Mouse (Mus musculus): ENCODE data around the gene Nol7. TPM values are rescaled to one million over a fixed set of nuclear protein-coding genes. Genes with fewer than 3 reads are reported as not detected.

Nol7 gene
- polyA plus RNA-seq (2012; rRNA removed; ENCODE audit: low replicate concordance): 29.8 and 50.7 TPM in 2 replicates

GRCm38 (mm10) chr13:43398297-43399080 lies at the start of gene Nol7:
Gene Nol7, plus strand, starts transcription at chr13:43398390.

GRCm38 (mm10) chr13:43364985-43365824 lies 33.0 kb upstream of the Nol7 start, which contains the start of gene Sirt5:
Gene Sirt5, plus strand, starts transcription at chr13:43365496.

Other genes with a start within 250 kb of the Nol7 start
- 20.2 and 23.7 TPM in 2 replicates for gene Tbc1d7, start 226.9 kb upstream of the Nol7 start, polyA plus RNA-seq (2012; rRNA removed; ENCODE audit: low replicate concordance)
- 5.1 and 10.3 TPM in 2 replicates for gene Gfod1, start 94.2 kb upstream of the Nol7 start, polyA plus RNA-seq (2012; rRNA removed; ENCODE audit: low replicate concordance)
- gene Sirt5, start 32.9 kb upstream of the Nol7 start, polyA plus RNA-seq (2012; rRNA removed; ENCODE audit: low replicate concordance): 13.5 and 20.5 TPM in 2 replicates
- 21.7 and 27.7 TPM in 2 replicates for gene Ranbp9, start 82.9 kb downstream of the Nol7 start, polyA plus RNA-seq (2012; rRNA removed; ENCODE audit: low replicate concordance)
- 43.9 and 47.9 TPM in 2 replicates for gene Mcur1, start 161.8 kb downstream of the Nol7 start, polyA plus RNA-seq (2012; rRNA removed; ENCODE audit: low replicate concordance)
- 0.54 and 0.77 TPM in 2 replicates for gene Rnf182, start 217.3 kb downstream of the Nol7 start, polyA plus RNA-seq (2012; rRNA removed; ENCODE audit: low replicate concordance)